Mouse (Mus musculus): Measurements from ENCODE around the gene Nav2. TPM values are rescaled to one million over a fixed set of nuclear protein-coding genes. Genes with fewer than 3 reads are reported as not detected.

Gene Nav2
- total RNA-seq, 2 experiments from 2014 or later: 26.8 to 35.3 TPM

- no peak for DNase-seq (ENCODE audit: low spot score in 2 of 2)
Measured at GRCm38 (mm10) chr7:48887973-48888372, 20.5 kb upstream of the Nav2 start.

- no peak for DNase-seq (ENCODE audit: low spot score in 2 of 2)
Measured at GRCm38 (mm10) chr7:48888751-48889150, 19.8 kb upstream of the Nav2 start.

- no peak for DNase-seq (ENCODE audit: low spot score in 2 of 2)
Measured at GRCm38 (mm10) chr7:48891029-48891428, 17.5 kb upstream of the Nav2 start.

GRCm38 (mm10) chr7:48893093-48893492 lies 15.4 kb upstream of the Nav2 start:
- no peak for DNase-seq (ENCODE audit: low spot score in 2 of 2)

GRCm38 (mm10) chr7:48894152-48894551 lies 14.4 kb upstream of the Nav2 start:
- DNase-seq (ENCODE audit: low spot score in 2 of 2): peak in 1 of 2 experiments; percentile 28

- no peak for DNase-seq (ENCODE audit: low spot score in 2 of 2)
Measured at GRCm38 (mm10) chr7:48894763-48895162, 13.8 kb upstream of the Nav2 start.

- DNase-seq (ENCODE audit: low spot score in 2 of 2): no peak
Measured at GRCm38 (mm10) chr7:48895475-48895874, 13.0 kb upstream of the Nav2 start.

GRCm38 (mm10) chr7:48896051-48896450 lies 12.5 kb upstream of the Nav2 start:
- DNase-seq (ENCODE audit: low spot score in 2 of 2): no peak

- no peak for DNase-seq (ENCODE audit: low spot score in 2 of 2)
Measured at GRCm38 (mm10) chr7:48897539-48898163, 10.9 kb upstream of the Nav2 start.

- DNase-seq (ENCODE audit: low spot score in 2 of 2): no peak
Measured at GRCm38 (mm10) chr7:48898416-48898815, 10.1 kb upstream of the Nav2 start.

GRCm38 (mm10) chr7:48900408-48901167 lies 7.9 kb upstream of the Nav2 start:
- DNase-seq (ENCODE audit: low spot score in 2 of 2): no peak

- DNase-seq (ENCODE audit: low spot score in 2 of 2): no peak
Measured at GRCm38 (mm10) chr7:48902454-48902853, 6.1 kb upstream of the Nav2 start.

GRCm38 (mm10) chr7:48909342-48909671 lies 791 bp downstream of the Nav2 start:
- DNase-seq (ENCODE audit: low spot score in 2 of 2): no peak

- DNase-seq (ENCODE audit: low spot score in 2 of 2): no peak
Measured at GRCm38 (mm10) chr7:48910282-48910681, 1.8 kb downstream of the Nav2 start.

- no peak for DNase-seq (ENCODE audit: low spot score in 2 of 2)
Measured at GRCm38 (mm10) chr7:48911146-48911545, 2.6 kb downstream of the Nav2 start.

GRCm38 (mm10) chr7:48914630-48915506 lies 6.4 kb downstream of the Nav2 start:
- no peak for DNase-seq (ENCODE audit: low spot score in 2 of 2)

GRCm38 (mm10) chr7:48917463-48917862 lies 8.9 kb downstream of the Nav2 start:
- DNase-seq (ENCODE audit: low spot score in 2 of 2): no peak

- DNase-seq (ENCODE audit: low spot score in 2 of 2): no peak
Measured at GRCm38 (mm10) chr7:48917988-48918387, 9.5 kb downstream of the Nav2 start.

GRCm38 (mm10) chr7:48918389-48918788 lies 9.9 kb downstream of the Nav2 start:
- no peak for DNase-seq (ENCODE audit: low spot score in 2 of 2)

GRCm38 (mm10) chr7:48923620-48924019 lies 15.1 kb downstream of the Nav2 start:
- no peak for DNase-seq (ENCODE audit: low spot score in 2 of 2)

- DNase-seq (ENCODE audit: low spot score in 2 of 2): no peak
Measured at GRCm38 (mm10) chr7:48925214-48925613, 16.7 kb downstream of the Nav2 start.

- DNase-seq (ENCODE audit: low spot score in 2 of 2): peak; percentile 25 to 32
Measured at GRCm38 (mm10) chr7:48928364-48928763, 19.8 kb downstream of the Nav2 start.
